Mouse (Mus musculus) frontal cortex, postnatal 14 days (tissue): ENCODE data around the gene Gsdma.
"Not testable (repeated sequence)": the region's sequence is repeated elsewhere in the genome, so short reads cannot be mapped to it uniquely, and the experiment has no call there.

Source experiments
- DNase-seq, 2 experiments: peaks; one replicate each; pipeline ENCODE4 v3.0.0; 2022; ENCODE audit warnings: low spot score in 2 of 2

Gsdma gene

DNA sequence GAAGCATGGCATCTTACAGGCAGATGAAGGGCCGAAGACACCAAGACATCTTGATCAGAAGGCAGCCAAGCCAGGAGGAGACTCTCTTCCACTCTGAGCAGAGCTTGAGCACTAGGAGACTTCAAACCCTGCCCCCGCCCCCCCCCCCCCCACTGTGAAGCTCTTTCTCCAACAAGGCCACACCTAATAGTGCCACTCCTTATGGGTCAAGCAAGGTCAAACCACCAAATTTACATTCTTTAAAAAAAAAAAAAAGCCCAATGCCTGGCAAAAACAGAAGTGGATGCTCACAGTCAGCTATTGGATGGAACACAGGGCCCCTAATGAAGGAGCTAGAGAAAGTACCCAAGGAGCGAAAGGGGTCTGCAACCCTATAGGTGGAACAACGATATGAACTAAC lies 16.4 kb downstream of the Gsdma start:
- DNase-seq, result not testable (repeated sequence)

DNA sequence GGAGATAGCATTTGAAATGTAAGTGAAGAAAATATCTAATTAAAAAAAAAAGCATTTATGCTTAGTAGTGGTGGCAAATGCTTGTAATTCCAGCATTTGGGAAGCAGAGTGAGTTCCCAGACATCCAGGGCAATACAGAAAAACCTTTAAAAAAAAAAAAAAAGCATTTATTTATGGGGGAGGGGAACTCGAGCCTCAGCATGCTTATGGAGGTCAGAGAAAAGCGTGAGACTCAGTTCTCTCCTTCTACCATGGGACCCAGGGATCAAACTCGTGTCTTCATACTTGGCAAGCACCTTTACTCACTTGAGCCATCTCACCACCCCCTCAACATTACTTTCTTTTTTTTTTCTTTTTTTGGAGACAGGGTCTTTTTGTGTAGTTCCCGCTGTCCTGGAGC lies 17.0 kb downstream of the Gsdma start:
- no peak for DNase-seq

DNA sequence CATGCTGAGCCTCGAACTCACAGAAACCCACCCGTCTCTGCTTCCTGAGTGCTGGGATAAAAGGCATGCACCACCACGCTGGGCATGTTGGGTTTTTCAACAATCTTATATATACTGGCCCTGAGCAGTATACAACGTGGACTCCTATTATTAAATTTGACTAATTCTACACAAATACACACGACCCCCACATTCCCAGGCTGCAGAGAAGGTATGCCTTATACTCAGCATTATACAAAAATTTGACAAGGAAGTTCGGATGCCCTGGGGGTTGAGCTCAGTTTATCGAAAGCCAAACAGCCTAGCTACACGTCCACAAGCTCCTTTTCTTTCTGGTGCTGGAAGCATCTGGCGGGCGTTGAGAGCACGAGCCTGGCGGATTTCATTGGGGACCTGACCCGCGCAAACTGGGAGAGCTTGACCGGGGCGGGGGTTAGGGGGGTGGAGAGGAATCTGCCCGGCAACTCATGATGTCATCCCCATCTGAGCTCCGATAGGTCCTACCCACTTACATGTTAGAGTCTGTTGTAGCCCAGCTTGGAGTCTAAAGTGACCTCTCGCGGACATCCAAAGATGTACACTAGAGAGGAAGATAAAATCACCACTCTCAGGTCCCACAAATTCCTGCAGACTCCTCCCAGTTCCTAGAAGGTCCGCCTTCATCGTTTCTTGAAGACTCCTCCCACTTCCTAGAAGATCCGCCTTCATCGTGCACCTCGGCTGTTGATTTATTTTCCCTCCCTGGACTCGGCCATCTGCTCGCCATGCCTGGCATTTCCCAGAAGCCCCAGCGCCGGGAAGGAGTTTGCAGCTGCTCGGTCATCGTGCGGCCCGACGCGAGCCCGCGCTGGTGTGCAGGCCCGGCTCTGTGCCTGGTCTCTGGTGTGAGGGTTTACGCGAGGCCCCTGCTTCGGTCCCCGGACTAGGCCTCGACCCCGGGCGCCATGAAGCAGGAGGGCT lies 17.9 kb downstream of the Gsdma start, which contains the start of gene Psmd3:
Gene Psmd3 (plus strand): TSS at position 769 of the 960 bp plus-strand sequence.
- peak; percentile 96 for DNase-seq

DNA sequence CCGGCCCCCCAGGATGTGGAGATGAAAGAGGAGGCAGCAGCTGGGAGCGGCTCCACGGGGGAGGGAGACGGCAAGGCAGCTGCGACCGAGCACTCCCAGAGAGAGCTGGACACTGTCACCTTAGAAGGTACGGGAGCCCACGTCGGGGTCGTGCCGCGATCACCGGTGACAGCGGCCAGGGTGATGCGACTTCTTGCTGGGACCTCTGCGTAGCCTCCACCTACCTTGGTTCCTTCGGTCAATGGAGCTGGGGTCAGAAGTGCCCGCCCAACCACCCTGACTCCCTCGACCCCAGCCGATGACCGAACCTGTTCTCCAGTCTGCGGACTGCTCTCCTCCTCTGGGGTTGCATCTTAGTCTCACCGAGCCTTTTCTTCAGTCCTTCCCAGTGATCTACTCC lies 18.7 kb downstream of the Gsdma start:
- no peak for DNase-seq

DNA sequence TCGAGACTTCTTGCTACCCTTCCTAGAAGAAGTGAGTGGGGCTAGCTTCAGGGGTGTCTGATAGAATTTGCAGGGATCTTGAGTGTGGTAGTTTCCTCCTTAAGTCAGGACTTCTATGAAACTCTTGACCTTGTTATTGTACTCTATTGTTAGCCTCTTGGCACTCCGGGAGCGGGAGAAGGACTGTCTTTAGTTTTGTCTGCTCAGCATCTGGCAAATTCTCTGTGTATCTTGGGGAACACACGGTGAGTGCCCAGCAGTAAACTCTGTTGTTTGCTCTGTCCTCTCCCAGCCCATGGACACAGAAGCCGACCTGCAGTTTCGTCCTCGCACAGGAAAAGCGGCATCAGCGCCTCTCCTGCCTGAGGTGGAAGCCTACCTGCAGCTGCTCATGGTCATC lies 21.5 kb downstream of the Gsdma start:
- DNase-seq, result no peak

DNA sequence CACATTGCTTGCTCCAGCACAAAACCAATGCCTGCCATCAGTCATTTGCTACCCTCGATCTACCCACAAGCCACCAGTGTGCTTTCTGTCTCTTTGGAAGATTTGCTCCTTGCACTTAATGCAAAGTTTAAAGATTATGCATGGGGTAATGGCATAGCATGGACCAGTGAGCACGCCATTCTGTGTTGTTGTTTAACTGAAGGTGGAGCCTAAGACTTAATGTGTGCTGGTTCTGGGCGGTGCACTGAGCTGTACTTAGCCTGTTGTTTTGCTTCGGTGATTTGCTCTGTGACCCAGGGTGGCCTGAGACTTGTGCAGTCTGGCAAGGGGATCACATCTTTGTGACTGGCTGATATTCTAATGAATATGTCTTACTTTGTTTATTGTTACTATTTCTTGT lies 22.8 kb downstream of the Gsdma start:
- no peak for DNase-seq

DNA sequence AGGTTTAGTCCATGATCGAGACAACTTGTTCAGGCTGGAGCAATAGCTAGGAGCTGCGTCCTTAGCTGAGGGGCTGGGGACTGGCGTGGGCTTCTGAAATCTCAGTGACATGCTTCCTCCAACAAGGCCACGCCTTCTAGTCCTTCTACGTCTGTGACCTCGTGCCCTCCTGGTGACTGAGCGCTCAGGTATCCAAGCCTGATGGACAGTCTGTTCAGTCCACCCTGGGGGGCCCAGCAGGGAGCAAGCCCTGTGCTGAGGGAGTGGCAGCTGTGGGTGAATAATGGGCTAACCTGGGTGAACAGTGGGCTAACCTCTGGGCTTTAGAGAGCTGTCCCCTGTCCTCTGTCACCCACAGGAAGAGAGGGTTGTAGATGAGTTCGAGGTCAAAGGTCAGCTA lies 23.9 kb downstream of the Gsdma start:
- DNase-seq, result no peak

DNA sequence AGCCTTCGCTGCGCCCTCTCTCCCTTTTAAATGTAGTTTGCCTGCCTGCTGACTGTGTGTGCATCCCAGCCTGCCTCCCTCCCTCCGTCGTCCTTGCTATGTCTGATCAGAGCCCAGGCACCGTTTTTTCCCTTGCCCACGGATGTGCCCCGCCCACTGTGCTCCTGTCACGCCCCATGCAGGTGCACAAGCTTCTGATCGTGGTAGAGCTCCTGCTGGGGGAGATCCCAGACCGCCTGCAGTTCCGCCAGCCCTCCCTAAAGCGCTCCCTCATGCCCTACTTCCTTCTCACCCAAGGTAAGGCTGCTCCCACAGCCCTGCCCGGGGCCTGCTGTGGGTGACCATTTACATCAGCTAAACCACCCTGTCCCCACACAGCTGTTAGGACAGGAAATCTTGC lies 29.1 kb downstream of the Gsdma start:
- DNase-seq, result no peak

DNA sequence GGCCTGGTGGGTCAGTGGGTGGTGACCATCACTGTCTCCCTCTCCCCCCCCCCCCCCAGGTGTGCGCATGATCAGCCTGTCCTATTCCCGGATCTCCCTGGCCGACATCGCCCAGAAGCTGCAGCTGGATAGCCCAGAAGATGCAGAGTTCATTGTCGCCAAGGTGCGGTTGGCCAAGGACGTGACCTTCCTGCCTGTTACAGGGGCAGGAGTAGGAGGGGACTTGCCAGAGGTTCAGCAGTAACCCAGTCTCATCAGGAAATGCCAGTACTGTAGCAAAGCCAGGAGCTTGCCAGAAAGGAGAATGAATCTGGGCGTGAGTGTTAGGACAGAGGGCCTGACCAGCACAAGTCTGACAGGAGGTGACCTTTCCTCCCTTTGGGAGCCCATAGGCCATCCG lies 29.6 kb downstream of the Gsdma start:
- DNase-seq, result no peak

DNA sequence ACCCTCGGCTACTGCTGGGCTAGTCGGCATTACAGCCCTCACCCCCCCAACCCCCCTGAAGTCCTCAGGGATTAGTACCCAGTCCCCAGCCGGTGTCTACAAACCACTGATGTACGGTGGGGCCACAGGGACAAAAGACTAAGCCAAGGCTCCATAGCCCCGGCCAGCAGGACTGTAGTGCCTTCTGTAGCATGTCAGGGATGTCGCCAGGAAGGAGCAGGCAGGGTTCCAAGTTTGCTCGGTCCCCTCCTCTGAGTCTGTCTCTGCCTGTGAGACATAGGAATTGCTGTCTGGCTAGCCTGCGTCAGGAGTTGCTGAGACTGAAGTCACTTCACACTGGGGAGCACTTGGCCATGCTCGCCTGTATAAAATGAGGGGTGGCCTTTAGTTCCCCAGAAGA lies 30.1 kb downstream of the Gsdma start:
- DNase-seq, result no peak

DNA sequence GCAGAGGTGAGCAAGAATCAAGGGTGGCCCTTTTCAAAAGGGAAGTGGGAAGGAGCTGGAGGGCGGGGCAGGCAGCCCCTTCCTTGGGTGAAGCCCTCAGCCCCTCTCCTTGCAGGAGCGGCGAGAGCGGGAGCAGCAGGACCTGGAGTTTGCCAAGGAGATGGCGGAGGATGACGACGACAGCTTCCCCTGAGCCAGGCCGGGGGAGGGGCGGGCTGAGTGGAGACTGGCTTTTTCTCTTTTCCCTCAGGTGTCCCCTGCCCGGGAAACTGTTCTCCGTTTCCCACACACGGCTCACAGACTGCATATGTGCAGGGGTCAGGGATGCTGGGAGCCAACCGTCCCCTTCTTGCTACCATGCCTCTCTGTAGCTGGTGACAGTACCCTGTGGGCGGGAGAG lies 31.3 kb downstream of the Gsdma start:
- DNase-seq, result no peak

DNA sequence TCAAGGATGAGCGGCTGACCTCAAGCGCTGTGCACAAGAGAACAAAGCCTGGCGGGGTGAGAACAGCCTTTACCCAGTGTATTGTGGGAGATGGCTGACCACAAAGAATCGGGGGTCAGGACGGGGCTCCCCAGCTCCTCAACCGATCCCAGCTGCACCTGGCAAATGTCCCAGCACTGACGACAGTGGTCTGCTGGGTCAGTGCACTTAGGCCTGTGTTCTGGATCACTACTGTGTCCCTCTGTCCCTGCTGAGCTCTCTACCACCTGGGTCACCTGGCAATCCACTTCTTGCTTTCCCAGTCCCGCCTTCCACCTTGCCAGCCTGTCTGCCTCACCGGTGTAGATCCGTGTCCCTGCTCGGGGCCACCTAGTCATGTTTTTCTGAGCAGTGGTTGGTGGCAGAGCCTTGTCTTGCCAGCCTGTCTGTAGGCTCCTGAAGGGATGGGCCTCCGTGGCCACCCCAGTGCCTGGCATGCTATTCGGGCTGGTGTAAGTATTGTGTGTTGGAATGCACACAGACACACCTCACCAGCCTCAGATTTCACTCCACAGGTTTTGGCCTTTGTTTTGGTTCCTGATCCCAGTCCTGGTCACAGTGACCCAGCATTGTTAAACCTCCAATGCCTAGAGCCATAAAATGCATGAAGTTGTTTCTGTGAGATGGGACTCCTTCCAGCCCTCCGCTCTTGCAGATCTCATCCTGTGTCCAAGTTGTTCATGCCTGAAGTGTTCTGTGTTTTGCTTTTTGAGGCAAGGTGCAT lies 32.5 kb downstream of the Gsdma start:
- DNase-seq, result no peak

DNA sequence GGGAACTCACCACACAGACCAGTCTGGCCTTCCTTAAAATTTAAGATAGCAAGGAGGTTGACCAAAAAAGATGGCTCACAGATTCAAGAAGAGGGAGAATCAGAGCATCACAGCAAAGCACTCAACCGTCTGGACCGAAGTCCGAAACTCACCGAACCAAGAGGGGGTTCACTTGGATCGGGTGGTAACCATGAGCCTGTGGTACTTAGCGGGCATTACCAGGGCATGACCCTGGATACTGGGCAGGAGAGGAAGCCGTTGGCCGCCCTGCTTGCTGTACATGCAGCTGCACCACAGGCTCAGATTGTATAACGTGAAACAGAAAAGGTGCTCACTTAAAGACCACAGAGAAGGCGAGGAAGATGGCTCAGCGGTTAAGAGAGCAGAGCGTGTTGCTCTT lies 33.1 kb downstream of the Gsdma start:
- no peak for DNase-seq

DNA sequence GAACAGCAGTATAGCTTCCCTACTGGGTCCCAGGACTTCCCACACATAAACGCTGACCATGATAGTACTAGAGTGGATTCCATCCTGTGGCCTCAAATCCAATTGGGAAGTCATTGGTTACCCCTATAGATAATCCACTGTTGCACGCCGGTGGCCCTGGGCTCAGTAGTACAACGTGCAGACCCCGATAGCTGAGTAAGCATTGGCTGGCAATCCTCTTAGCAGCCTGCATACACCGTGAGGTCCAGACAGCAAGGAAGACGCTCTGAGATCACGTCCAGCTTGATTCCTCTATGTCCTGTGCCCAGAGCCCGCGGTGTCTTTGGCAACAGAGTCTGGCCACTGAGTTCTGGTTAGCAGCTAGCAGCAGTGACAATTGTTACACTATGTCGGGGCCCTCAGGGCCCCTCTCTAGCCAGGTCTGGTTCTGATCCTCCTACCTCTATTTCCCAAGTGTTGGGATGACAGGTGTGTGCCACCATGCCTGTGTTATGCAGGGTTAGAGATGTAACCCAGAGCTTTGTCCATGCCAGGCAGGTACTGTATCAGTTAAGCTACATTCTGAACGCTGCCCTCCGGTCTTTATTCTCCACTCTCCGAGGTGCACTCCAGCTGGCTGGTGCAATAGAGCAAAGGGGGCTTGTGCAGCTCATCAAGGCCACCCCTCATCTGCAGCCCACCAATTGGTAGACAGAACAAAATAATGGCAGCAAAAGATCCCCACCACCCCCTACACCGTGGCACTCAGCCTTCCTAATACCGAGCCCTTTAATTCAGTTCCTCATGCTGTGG lies 34.9 kb downstream of the Gsdma start:
- no peak for DNase-seq

DNA sequence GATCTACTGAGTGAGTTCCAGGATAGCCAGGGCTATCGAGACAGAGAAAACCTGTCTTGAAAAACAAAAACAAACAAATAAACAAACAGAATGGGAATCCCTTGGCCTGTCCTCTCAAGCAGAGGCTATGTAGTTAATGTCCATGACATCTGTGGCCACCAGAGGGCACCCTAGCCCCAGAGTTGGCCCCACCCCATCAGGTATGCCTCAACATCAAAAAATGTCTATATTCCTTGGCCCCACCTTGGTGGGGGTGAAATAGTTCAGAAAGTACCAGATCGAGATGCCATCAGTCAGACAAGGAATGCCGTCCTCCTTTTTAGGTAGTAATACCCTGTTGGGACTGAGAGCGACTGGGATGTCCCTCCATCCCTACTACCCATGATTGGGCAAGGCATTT lies 35.8 kb downstream of the Gsdma start:
- peak; percentile 40 to 74 for DNase-seq

DNA sequence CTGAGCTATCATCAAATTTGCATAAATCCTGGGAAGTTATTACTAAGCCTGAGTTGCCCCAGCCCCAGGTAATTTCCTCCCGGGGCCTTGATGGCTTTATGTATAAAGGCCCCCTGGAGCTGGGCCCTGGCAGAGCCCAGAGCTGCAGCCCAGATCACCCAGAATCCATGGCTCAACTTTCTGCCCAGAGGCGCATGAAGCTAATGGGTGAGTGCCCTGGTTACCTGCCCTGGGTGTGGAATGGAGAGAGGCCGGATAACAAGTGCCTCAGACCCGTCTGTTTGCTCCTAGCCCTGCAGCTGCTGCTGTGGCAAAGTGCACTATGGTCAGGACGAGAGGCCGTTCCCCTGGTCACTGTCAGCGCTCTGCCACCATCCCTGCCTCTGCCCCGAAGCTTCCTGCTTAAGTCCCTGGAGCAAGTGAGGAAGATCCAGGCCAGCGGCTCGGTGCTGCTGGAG lies 37.1 kb downstream of the Gsdma start, which contains the start of gene Csf3:
Gene Csf3 (plus strand): TSS at position 51 of the 458 bp plus-strand sequence.
- peak in 1 of 2 experiments; percentile 3 for DNase-seq

DNA sequence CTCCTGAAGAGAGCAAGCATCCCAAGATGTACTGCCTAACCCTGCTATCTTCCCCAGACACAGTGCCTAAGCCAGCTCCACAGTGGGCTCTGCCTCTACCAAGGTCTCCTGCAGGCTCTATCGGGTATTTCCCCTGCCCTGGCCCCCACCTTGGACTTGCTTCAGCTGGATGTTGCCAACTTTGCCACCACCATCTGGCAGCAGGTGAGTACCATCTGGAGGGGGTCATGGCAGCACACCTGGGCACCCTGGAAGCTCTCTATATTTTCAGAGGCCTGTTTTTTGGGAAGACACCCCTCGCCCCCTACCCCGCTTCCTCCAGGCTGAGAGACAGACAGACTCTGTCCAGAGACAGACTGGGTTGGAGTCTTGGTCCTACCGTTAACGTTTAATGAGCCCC lies 38.2 kb downstream of the Gsdma start:
- no peak for DNase-seq

DNA sequence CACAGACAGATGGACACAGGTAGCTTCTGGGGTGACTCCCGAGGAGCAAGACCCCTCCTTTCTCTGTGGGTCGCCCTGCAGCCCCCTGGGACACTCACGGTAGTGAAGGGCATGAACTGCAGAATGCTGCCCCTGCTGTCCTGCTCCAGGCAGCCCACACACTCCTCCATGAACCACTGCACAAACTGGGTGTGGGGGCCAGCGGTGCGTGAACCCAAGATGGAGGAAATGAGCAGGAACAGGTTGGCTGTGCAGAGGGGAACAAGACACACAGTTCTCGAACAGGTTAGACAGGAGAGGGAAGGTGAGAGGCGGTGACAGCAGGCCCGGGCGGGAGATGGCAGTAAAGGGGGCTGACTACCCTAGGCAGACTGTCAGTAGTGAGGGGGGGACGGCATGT lies 40.9 kb downstream of the Gsdma start:
- DNase-seq, result no peak

DNA sequence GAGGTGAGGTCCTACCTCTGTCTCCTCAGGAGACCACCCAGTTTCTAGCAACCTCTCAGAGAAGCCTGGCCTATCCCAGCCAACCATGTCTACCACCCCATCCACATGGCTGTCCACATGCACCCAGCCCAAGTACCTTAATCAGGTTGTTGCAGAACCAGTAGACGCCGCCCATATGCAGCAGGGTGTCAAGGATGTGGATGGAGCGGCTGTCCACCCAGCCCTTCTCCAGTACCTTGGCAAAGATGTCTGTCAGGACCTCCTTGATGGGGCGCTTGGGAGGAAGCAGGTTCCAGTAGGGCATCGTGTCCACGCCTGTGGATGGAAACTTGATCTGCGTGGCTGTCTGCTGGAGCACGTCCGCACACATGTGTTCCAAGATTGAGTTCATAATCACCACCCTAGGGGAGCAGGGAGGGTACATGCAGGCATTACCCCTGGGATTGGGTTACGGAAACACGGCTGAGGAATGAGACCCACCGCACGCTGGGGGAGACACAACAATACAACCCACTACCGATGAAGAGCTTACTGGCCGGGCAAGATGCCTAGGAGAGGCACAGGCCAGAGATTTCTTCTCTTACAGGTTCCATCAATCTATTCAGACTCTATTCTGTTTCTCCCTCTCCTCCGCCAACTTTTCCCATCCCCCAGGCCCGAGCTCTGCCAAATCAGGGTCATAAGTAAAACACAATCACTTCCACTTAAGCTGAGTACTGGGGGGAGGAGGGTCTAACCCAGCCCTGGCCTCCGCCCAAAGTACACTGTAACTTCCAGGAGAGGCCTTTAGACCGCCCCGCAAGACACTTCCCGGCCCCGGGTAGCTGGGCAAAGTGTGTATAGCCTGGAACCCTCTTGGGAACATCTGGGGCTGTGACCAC lies 43.5 kb downstream of the Gsdma start:
- DNase-seq, result no peak

DNA sequence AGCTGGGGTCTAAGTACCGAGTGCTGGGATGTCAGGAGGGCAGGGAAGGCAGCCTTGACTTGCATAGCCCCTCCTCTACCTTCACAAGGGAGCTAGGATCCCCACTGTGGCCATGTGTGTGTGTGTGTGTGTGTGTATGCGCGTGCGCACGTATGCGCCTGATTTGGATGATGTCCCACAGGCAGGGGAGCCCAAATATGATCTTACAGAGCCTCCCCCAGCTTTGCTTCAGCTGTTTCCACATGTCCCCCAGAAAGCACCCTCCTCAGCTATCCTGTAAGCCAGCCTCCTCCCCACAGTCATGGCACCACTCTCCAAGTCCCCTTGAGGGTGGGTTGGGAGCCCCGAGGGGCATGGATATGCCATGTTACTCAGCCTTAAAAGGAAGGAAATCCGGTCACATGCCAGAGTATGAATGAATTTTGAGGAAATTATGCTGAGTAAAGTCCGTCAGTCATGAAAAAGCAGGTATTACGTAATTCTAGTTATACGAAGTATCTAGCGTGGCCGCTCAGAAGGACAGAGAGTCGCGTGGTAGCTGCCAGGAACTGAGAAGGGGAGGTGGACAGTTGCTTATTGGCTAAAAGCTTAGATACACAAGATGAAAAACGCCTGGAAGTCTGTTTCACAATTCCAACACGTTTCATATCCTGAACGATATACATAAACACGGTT lies 44.3 kb downstream of the Gsdma start:
- no peak for DNase-seq
